Mouse (Mus musculus) hindbrain, embryonic 14.5 days (tissue): Measurements from ENCODE around the gene Mocs1. TPM values are rescaled to one million over a fixed set of nuclear protein-coding genes. Genes with fewer than 3 reads are reported as not detected.
"Not testable (repeated sequence)": the region's sequence is repeated elsewhere in the genome, so short reads cannot be mapped to it uniquely, and the experiment has no call there.

Experiments
- ATAC-seq: fragments of 200-750 bp; cut with Nextera tagmentation; 2 replicates; pipeline ENCODE4 v1.8.0; 2017; ENCODE audit warnings: moderate number of reproducible peaks, mild to moderate bottlenecking, moderate TSS enrichment, moderate library complexity; ENCODE audit not compliant: low FRiP score
- DNase-seq: peaks from one replicate; pipeline ENCODE4 v3.0.0-alpha.2; 2015; ENCODE audit warnings: low spot score
- H3K27ac ChIP-seq: fragments of 300-500 bp; sonication (generic); 2 replicates; pipeline ENCODE4 v1.5.1; 2014; ENCODE audit warnings: mild to moderate bottlenecking, moderate library complexity
- H3K27me3 ChIP-seq: fragments of 300-500 bp; sonication (generic); 2 replicates; pipeline ENCODE4 v1.6.1; 2014; ENCODE audit warnings: mild to moderate bottlenecking, low read length, mixed read lengths; ENCODE audit not compliant: control insufficient read depth, insufficient read depth
- H3K36me3 ChIP-seq: fragments of 300-500 bp; sonication (generic); replicated peaks from 2 replicates; pipeline ENCODE4 v1.6.1; 2014; ENCODE audit not compliant: control insufficient read depth, insufficient read depth
- H3K4me1 ChIP-seq: fragments of 300-500 bp; sonication (generic); replicated peaks from 2 replicates; pipeline ENCODE4 v1.6.1; 2014; ENCODE audit warnings: antibody characterized with exemption, low read length, mixed read lengths; ENCODE audit not compliant: control insufficient read depth, insufficient read depth
- H3K4me2 ChIP-seq: fragments of 300-500 bp; sonication (generic); replicated peaks from 2 replicates; pipeline ENCODE4 v1.6.1; 2014; ENCODE audit warnings: mild to moderate bottlenecking, moderate library complexity
- H3K4me3 ChIP-seq: fragments of 300-500 bp; sonication (generic); replicated peaks from 2 replicates; pipeline ENCODE4 v1.5.1; 2014; ENCODE audit warnings: mild to moderate bottlenecking, low read length
- H3K9ac ChIP-seq: fragments of 300-500 bp; sonication (generic); 2 replicates; pipeline ENCODE4 v1.6.1; 2014
- H3K9me3 ChIP-seq: fragments of 300-500 bp; sonication (generic); 2 replicates; pipeline ENCODE4 v1.6.1; 2016; ENCODE audit warnings: low read length; ENCODE audit not compliant: control insufficient read depth
- WGBS: fragments of 180-500 bp; shearing (Covaris S2); extraction: QIAGEN DNeasy Blood & Tissue Kit; methylation state at CpG from one replicate; pipeline ENCODE4 v1.1.7; 2014; 5-methylcytosine and 5-hydroxymethylcytosine counted together
- polyA plus RNA-seq: library from polyadenylated mRNA; unstranded; fragments of >200 nt; fragmentation: Nextera tagmentation; extraction: Ambion mirVana; gene quantifications from 2 replicates; pipeline ENCODE4 v1.2.1, GENCODE M21; 2014

Mocs1 gene
- polyA plus RNA-seq, 1 experiment from 2014 or later, result 5.2 TPM

DNA sequence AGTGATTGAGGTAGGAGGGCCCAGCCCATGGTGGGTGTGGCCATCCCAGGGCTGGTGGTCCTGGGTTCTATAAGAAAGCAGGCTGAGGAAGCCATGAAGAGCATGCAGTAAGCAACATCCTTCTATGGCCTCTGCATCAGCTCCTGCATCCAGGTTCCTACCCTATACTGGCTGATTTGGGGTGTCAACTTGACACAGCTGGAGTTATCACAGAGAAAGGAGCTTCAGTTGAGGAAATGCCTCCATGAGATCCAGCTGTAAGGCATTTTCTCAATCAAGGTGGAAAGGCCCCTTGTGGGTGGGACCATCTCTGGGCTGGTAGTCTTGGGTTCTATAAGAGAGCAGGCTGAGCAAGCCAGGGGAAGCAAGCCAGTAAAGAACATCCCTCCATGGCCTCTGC lies 9.1 kb downstream of the Mocs1 start:
- not testable (repeated sequence) for H3K9me3 ChIP-seq, H3K27ac ChIP-seq, ATAC-seq, H3K9ac ChIP-seq, H3K4me1 ChIP-seq, H3K4me3 ChIP-seq, H3K27me3 ChIP-seq, DNase-seq, H3K4me2 ChIP-seq
- H3K36me3 ChIP-seq, result peaks cover 14% of the 10 kb centered on the region

DNA sequence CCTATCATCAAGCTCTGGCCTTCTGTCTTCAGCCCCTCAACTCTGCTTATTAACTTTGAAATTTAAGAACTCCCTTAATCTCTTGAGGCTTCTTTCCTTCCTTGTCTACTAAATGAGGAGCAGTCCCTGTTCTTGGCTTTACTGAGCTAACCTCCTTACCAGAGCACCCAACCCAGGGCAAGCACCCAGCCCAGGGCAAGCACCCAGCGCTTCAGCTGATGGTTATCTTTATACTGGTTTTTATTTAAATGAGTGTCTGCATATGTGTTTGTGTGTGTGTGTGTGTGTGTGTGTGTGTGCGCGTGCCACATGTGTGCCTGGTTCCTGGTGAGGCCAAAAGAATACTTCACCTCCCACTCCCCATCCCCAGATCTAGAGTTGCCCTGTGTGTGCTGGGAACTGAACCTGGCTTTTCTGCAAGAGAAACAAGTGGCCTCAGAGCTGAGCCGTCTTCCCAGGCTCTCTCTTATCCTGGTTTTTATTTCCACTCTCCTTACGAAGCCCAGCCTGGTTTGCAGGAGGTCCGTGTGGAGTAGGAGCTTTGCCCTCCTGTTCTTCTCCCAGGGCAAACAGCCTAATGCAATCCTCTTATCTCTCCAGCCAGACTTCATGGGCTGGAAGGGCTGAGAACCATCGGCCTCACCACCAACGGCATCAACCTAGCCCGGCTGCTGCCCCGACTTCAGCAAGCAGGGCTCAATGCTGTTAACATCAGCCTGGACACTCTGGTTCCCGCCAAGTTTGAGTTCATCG lies 10.8 kb downstream of the Mocs1 start:
- H3K9ac ChIP-seq, result no peak overlapping the region
- DNase-seq (no peak), ATAC-seq (no peak)
- no peaks in the 10 kb centered on the region for H3K27me3 ChIP-seq
- H3K4me2 ChIP-seq, result no peak overlapping the region
- H3K4me1 ChIP-seq, result no peaks in the 10 kb centered on the region
- peaks cover 14% of the 10 kb centered on the region for H3K36me3 ChIP-seq
- no peak overlapping the region for H3K4me3 ChIP-seq
- H3K27ac ChIP-seq, result no peak overlapping the region
- no peaks in the 10 kb centered on the region for H3K9me3 ChIP-seq
- WGBS, result 91% methylated on average over 12 of the region's 12 CpGs

DNA sequence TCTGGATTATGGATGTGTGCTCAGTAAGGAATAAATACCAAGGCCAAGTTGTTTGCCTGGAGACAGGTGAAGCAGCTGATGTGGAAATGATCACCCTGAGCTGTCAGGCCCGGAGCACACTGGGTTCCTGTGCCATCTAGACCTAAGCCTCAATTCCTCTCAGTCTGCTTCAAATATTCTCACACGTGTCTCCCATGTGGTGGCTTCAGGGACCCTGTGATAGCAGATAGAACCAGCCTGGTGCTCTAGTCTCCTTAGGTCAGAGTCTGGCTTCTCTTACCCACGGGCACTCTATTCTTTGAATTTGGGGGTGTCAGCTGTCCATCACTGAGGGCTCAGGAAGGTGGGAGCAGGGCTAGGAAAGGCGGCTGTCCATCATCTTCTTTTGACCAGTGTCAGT lies 11.5 kb downstream of the Mocs1 start:
- Histone ChIP-seq H3K4me2 (no peak overlapping the region), H3K27me3 (no peaks in the 10 kb centered on the region), H3K36me3 (peaks cover 11% of the 10 kb centered on the region), H3K9ac (no peak overlapping the region), H3K4me1 (no peaks in the 10 kb centered on the region), H3K27ac (no peak overlapping the region), H3K4me3 (no peak overlapping the region), H3K9me3 (no peaks in the 10 kb centered on the region)
- 88% methylated on average over 4 of the region's 4 CpGs for WGBS
- DNase-seq (no peak), ATAC-seq (no peak)

DNA sequence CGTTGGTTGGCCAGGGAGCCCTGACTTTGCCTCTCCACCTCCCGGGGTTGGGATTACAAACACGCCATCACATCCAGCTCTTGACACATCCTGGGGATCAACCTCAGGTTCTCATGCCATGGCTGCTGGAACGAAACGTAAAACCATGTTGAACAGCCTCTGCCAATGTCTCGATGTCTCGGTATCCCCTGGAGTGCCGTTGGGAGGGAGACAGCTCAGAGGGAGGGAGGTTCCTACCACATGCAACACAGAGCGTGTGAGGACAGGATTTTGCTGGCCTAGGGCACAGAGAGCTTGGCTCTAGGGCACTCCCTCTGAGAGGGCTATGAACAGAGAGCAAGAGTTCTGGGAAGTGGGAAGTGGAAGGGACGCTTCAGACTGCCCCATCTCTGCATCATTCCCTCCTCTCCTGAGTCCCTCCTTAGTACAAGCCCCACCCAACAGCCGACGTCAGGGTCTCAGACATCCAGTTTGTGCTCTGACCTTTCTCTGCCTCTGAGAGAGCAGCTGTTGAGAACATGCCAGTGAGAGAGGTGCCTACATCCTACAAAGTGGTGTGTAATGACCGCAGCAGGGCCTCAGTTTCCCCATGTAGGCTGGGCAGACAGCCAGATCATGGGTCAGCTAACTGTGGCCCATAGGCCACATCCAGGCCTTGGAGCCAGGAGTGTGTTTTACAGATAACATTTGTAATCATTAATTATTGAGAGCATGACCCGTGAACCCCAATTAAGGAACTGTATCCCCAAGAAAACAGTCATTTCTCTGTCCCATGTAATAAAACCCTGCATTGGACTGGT lies 12.4 kb downstream of the Mocs1 start:
- no peaks in the 10 kb centered on the region for H3K4me1 ChIP-seq
- no peak overlapping the region for H3K4me3 ChIP-seq
- no peak for ATAC-seq
- DNase-seq, result no peak
- H3K9ac ChIP-seq, result no peak overlapping the region
- whole genome bisulfite sequencing, result 85% methylated on average over 14 of the region's 14 CpGs
- H3K4me2 ChIP-seq, result no peak overlapping the region
- no peaks in the 10 kb centered on the region for H3K27me3 ChIP-seq
- H3K9me3 ChIP-seq, result no peaks in the 10 kb centered on the region
- H3K27ac ChIP-seq, result no peak overlapping the region
- H3K36me3 ChIP-seq, result 0 out of 2 replicates have a peak, but pooled peaks cover 4% of the 10 kb centered on the region

DNA sequence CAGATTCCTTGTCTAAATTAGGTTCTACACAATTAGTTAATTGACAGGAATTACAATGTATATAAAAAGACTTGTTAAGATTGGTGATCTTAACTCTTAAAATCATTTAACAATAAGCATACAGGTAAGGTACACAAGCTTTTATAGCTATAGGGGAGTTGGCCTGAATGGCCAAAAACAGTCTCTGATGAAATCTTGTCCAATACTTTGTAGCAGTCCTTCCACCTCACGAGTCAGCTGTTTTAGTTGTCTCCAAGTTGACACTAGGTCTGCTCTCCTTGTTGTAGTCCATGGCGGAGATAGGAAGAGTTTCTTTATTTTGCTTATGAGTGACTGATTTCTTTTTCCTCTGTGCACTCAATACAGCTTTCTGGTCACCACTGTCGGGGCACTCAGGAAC lies 14.7 kb downstream of the Mocs1 start:
- H3K27me3 ChIP-seq, H3K9ac ChIP-seq, H3K36me3 ChIP-seq, ATAC-seq, H3K27ac ChIP-seq, H3K4me2 ChIP-seq, H3K4me3 ChIP-seq, H3K9me3 ChIP-seq, H3K4me1 ChIP-seq, DNase-seq: not testable (repeated sequence)
- WGBS, result 71% methylated on average over 3 of the region's 3 CpGs

DNA sequence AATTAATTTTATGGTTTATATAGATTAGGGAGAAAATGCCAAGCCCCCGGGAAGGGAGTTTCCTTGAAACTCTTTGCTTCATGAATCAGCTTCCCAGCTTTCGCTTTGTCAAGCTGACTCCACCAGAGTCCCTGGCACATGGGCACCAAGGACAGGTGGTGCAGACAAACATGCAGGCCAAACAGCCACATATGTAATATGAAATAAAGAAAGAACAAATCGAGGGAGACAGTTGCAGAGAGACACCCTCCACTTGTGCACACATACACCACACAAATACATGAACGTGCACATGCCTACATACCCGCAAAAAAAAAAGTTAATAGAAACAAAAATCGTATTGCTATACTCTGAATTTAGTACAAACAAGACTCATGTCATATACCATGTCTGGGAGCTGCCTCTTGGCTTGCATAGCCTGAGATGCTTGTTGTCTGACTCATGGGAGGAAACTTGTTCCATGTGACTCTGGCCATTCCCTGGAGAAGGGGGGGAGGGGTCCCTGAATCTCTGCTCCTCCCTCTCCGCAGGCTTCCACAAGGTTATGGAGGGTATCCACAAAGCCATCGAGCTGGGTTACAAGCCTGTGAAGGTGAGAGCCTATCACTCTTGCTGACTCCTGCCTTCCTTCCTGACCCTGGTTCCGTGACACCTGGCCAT lies 20.5 kb downstream of the Mocs1 start:
- no peaks in the 10 kb centered on the region for H3K4me1 ChIP-seq

DNA sequence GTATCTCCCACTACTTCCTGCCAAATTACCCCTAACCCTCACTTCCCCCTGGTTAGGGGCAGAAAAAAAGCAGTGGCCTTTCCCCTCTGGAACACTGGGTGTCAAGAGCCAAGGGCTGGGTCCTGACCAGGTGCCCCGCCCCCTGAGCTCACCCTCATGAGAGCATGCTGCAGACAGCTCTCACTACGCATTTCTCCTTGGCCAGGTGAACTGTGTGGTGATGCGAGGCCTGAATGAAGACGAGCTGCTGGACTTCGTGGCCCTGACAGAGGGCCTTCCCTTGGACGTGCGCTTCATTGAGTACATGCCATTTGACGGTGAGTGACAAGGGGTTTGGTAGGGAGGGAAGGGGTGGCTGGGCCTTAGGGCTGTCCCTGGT lies 21.1 kb downstream of the Mocs1 start:
- Histone ChIP-seq H3K27me3 (no peaks in the 10 kb centered on the region), H3K36me3 (peaks cover 19% of the 10 kb centered on the region), H3K9me3 (no peaks in the 10 kb centered on the region), H3K4me1 (no peaks in the 10 kb centered on the region), H3K4me3 (no peak overlapping the region), H3K9ac (no peak overlapping the region), H3K27ac (no peak overlapping the region), H3K4me2 (no peak overlapping the region)
- ATAC-seq, result no peak
- no peak for DNase-seq
- 90% methylated on average over 8 of the region's 8 CpGs for WGBS

More for the DNA sequence above, 20.5 kb downstream of the Mocs1 start:
- Histone ChIP-seq H3K27me3 (no peaks in the 10 kb centered on the region), H3K27ac (no peak overlapping the region), H3K9ac (no peak overlapping the region), H3K36me3 (peaks cover 14% of the 10 kb centered on the region), H3K9me3 (no peaks in the 10 kb centered on the region), H3K4me3 (no peak overlapping the region), H3K4me2 (no peak overlapping the region)
- ATAC-seq, result no peak
- WGBS, result 79% methylated on average over 8 of the region's 9 CpGs
- no peak for DNase-seq

DNA sequence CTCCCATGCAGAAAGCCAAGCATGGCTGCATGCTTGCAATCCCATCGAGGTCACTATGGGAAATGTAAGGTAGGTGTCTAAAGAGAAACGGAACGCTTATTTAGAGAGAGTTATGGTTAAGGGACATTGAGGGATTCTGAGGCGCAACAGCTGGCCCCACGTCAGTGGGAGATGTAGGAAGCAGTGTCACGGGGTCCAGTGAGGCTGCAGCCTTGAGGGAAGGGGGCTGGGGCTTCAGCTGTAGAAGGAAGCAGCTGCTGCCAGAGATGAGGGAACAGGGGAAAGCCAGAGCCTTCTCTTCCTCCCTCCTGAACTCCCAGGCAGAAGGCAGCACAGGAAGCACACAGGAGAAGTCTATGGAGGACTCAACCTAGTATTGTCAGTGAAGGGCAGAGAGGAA lies 22.8 kb downstream of the Mocs1 start:
- Histone ChIP-seq H3K9ac (no peak overlapping the region), H3K4me2 (no peak overlapping the region), H3K27ac (no peak overlapping the region), H3K36me3 (peaks cover 22% of the 10 kb centered on the region), H3K4me1 (no peaks in the 10 kb centered on the region), H3K9me3 (no peaks in the 10 kb centered on the region), H3K4me3 (no peak overlapping the region), H3K27me3 (no peaks in the 10 kb centered on the region)
- DNase-seq (no peak), ATAC-seq (no peak)
- 91% methylated on average over 6 of the region's 6 CpGs for WGBS

DNA sequence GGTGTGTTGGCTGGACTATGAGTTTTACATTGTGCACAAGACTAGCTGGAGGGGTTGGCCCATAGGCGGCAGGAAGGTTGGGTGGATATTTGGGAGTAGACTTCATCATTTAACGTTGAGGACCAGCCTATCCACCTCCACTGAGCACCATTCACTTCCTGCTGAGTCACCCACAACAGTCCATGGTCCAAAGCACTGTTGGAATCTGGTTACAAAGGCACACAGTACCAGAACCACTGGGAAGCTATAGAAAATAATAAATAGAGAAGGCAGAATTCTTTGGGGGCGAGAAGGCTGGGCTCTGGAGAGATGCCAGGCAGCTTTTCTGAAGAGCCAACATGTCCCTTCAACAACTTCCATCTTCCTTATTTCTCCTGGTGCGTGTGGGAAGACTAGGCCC lies 28.2 kb downstream of the Mocs1 start:
- H3K27ac ChIP-seq, result no peak overlapping the region
- no peaks in the 10 kb centered on the region for H3K9me3 ChIP-seq
- H3K27me3 ChIP-seq, result no peaks in the 10 kb centered on the region
- no peak for DNase-seq
- no peak for ATAC-seq
- peaks cover 11% of the 10 kb centered on the region for H3K36me3 ChIP-seq
- H3K4me3 ChIP-seq, result no peak overlapping the region
- no peaks in the 10 kb centered on the region for H3K4me1 ChIP-seq
- H3K9ac ChIP-seq, result no peak overlapping the region
- WGBS, result 80% methylated on average over 4 of the region's 4 CpGs
- H3K4me2 ChIP-seq, result no peak overlapping the region
